Mouse (Mus musculus): ENCODE data around the gene Cldn5. TPM values are rescaled to one million over a fixed set of nuclear protein-coding genes. Genes with fewer than 3 reads are reported as not detected.

Gene Cldn5
- polyA plus RNA-seq, 1 experiment from 2014 or later = 94.4 TPM

GRCm38 (mm10) chr16:18766390-18766789 lies 10.3 kb upstream of the Cldn5 start:
- Histone ChIP-seq H3K27me3 (no peaks in the 10 kb centered on the region), H3K27ac (no peak overlapping the region), H3K4me1 (replicated peaks) (no peaks in the 10 kb centered on the region), H3K9ac (no peak overlapping the region), H3K4me3 (no peak overlapping the region), H3K36me3 (no peaks in the 10 kb centered on the region), H3K4me2 (no peak overlapping the region), H3K9me3 (no peaks in the 10 kb centered on the region)
- no peak for ATAC-seq (ENCODE audit: low FRiP score)
- 74% methylated on average over 4 of the region's 4 CpGs for WGBS

DNA sequence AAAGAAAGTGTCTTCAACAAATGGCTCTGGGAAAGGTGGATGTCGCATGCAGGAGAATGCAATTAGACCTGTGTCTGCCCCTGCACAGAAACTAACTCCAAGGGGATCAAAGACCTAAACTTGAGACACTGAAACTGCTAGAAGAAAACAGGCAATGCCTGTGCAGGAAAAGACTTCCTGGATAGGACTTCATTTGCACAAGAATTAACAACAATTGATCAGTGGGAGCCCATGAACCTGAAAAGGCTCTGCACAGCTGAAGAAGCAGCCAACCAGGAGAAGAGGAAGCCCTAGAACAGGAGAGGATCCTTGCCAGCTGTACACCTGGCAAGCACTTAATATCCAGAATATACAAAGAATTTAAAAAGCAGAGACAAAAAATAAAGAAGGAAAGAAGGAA lies 7.1 kb upstream of the Cldn5 start:
- no peak overlapping the region for H3K27ac ChIP-seq
- no peak for ATAC-seq (ENCODE audit: low FRiP score)
- 55% methylated on average over 1 of the region's 1 CpGs for WGBS
- no peaks in the 10 kb centered on the region for H3K9me3 ChIP-seq
- peaks cover under 1% of the 10 kb centered on the region; the same call in 1 of the 2 replicates for H3K27me3 ChIP-seq
- no peak overlapping the region for H3K4me2 ChIP-seq
- H3K4me3 ChIP-seq = no peak overlapping the region
- no peaks in the 10 kb centered on the region for H3K4me1 ChIP-seq (replicated peaks)
- no peaks in the 10 kb centered on the region for H3K36me3 ChIP-seq
- H3K9ac ChIP-seq = no peak overlapping the region

DNA sequence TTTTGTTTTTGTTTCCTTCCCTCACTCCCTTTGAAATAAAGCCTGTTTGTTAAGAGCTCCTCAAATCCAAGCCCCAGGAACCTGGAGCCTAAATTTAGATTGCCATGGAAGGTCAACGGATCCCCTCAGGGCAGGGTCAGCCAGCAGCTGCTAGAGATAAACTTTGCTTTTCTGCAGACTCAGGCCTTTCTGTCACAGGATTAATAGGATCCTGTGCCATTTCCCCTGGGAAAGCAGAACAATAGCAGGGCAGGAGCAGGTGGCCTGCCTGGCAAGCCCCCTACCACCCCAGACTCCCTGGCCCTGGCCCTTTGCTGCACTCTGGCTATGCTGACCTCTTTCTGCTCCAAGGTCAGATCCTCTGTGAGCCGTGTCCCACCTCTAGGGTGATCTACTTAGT lies 2.7 kb upstream of the Cldn5 start:
- H3K9me3 ChIP-seq = no peaks in the 10 kb centered on the region
- peaks cover 20% of the 10 kb centered on the region for H3K4me1 ChIP-seq (replicated peaks)
- no peaks in the 10 kb centered on the region for H3K36me3 ChIP-seq
- H3K4me3 ChIP-seq = no peak overlapping the region
- 16% methylated on average over 2 of the region's 2 CpGs for WGBS
- no peak for ATAC-seq (ENCODE audit: low FRiP score)
- H3K4me2 ChIP-seq = no peak overlapping the region
- H3K27me3 ChIP-seq = peaks cover 45% of the 10 kb centered on the region
- peak overlapping the region; percentile 40; the same call in 1 of the 2 replicates for H3K9ac ChIP-seq
- no peak overlapping the region for H3K27ac ChIP-seq

DNA sequence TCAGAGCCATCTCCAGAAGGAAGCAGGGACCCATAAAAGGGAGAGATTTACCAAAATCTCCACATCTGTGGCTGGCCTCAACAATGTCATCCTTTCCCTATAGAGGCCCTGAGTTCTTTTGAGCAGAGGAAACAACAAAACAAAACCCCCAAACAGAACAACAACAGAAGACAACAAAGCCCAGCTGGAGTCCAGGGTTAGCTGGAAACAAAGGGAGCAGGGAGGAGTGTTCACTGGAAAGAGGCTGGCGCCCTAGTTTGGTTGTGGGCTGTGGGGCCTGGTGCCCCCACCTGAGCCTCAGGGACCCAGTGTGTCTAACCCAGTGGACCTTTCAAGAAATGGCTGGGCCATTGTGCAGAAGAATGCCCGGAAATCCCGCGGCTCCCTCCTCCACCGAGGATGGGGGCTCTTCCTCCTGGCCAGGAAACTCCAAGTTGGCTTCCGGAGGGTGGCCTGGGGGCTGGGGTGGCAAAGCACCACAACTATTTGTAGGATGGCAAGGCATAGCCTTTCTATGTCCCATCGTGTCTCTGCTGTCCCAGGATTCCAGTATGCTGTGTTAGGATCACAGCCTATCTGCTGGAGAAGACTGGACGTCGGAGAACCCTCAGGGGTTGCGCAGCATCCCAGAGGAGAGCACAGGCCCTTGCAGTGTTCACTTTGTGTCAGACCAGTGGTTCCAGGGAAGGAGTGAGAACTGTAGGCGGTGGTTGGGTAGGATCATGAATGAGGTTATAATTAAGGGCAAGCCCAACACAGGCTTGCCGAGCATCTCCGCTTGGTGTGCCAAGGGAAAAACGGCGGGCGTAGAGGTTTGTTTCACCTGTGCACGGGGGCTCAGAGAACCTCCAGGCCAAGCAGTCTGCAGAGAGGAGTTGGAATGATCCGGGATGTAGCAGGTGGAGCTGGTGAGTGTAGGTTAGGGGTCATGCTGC lies 759 bp upstream of the Cldn5 start:
- peaks cover 57% of the 10 kb centered on the region for H3K27me3 ChIP-seq
- WGBS = 23% methylated on average over 18 of the region's 18 CpGs
- H3K4me1 ChIP-seq (replicated peaks) = peaks cover 20% of the 10 kb centered on the region
- ATAC-seq (ENCODE audit: low FRiP score) = no peak
- H3K4me2 ChIP-seq = peak overlapping the region; percentile 69
- no peaks in the 10 kb centered on the region for H3K36me3 ChIP-seq
- H3K9ac ChIP-seq = no peak overlapping the region
- peak overlapping the region; percentile 47 for H3K4me3 ChIP-seq
- H3K27ac ChIP-seq = no peak overlapping the region
- H3K9me3 ChIP-seq = no peaks in the 10 kb centered on the region

GRCm38 (mm10) chr16:18777101-18778080 lies 744 bp downstream of the Cldn5 start:
- H3K4me2 ChIP-seq = peak overlapping the region; percentile 69
- 2% methylated on average over 80 of the region's 80 CpGs for WGBS
- peak overlapping the region; percentile 65 for H3K9ac ChIP-seq
- H3K9me3 ChIP-seq = no peaks in the 10 kb centered on the region
- H3K36me3 ChIP-seq = no peaks in the 10 kb centered on the region
- H3K27me3 ChIP-seq = peaks cover 57% of the 10 kb centered on the region
- H3K4me3 ChIP-seq = peak overlapping the region; percentile 47
- peak overlapping the region; percentile 66 for H3K27ac ChIP-seq
- peak; percentile 65 for ATAC-seq (ENCODE audit: low FRiP score)
- H3K4me1 ChIP-seq (replicated peaks) = peaks cover 20% of the 10 kb centered on the region

GRCm38 (mm10) chr16:18778461-18778860 lies 1.8 kb downstream of the Cldn5 start:
- H3K27me3 ChIP-seq = peaks cover 57% of the 10 kb centered on the region
- peaks cover 20% of the 10 kb centered on the region for H3K4me1 ChIP-seq (replicated peaks)
- H3K9me3 ChIP-seq = no peaks in the 10 kb centered on the region
- H3K27ac ChIP-seq = peak overlapping the region; percentile 44; the same call in 1 of the 2 replicates
- no peak for ATAC-seq (ENCODE audit: low FRiP score)
- H3K9ac ChIP-seq = no peak overlapping the region; the same call in 1 of the 2 replicates
- no peak overlapping the region for H3K4me2 ChIP-seq
- H3K36me3 ChIP-seq = no peaks in the 10 kb centered on the region
- WGBS = 60% methylated on average over 2 of the region's 2 CpGs
- H3K4me3 ChIP-seq = peak overlapping the region; percentile 47; the same call in 1 of the 2 replicates

DNA sequence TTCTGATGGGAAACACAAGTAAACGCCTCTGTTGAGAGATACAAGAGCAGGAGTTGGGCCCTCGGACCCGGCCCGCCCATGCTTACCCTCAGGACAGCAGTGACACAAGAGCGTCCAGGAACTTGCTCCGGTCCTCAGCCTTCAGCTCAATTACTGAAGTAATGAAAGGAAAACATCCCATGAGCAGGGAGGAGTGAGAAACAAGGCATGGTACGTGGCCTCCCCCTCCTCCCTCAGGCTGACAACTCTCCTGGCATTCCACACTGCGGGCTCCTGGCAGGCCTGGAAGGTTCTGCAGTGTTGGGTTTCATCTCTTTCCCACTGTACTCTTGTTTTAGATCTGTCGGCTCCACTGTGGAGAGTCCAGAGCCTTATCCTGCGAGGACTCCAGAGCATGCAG lies 5.2 kb downstream of the Cldn5 start:
- Histone ChIP-seq H3K4me3 (no peak overlapping the region), H3K27ac (no peak overlapping the region), H3K36me3 (peaks cover 5% of the 10 kb centered on the region; the same call in 1 of the 2 replicates), H3K4me1 (replicated peaks) (peaks cover 13% of the 10 kb centered on the region), H3K9me3 (no peaks in the 10 kb centered on the region), H3K4me2 (no peak overlapping the region), H3K9ac (no peak overlapping the region), H3K27me3 (peaks cover 34% of the 10 kb centered on the region)
- WGBS = 95% methylated on average over 10 of the region's 10 CpGs
- ATAC-seq (ENCODE audit: low FRiP score) = no peak

- Histone ChIP-seq H3K36me3 (peaks cover 11% of the 10 kb centered on the region), H3K27ac (no peak overlapping the region), H3K4me1 (replicated peaks) (no peaks in the 10 kb centered on the region), H3K4me3 (no peak overlapping the region), H3K9me3 (no peaks in the 10 kb centered on the region), H3K9ac (no peak overlapping the region), H3K27me3 (peaks cover 2% of the 10 kb centered on the region), H3K4me2 (no peak overlapping the region)
- 93% methylated on average over 7 of the region's 7 CpGs for WGBS
- ATAC-seq (ENCODE audit: low FRiP score) = no peak
Observed at GRCm38 (mm10) chr16:18785025-18785424, 8.4 kb downstream of the Cldn5 start.

GRCm38 (mm10) chr16:18785485-18785884 lies 8.8 kb downstream of the Cldn5 start:
- Histone ChIP-seq H3K4me1 (replicated peaks) (no peaks in the 10 kb centered on the region), H3K4me3 (no peak overlapping the region), H3K27ac (no peak overlapping the region), H3K9me3 (no peaks in the 10 kb centered on the region), H3K27me3 (no peaks in the 10 kb centered on the region), H3K9ac (no peak overlapping the region), H3K4me2 (no peak overlapping the region), H3K36me3 (peaks cover 11% of the 10 kb centered on the region)
- ATAC-seq (ENCODE audit: low FRiP score) = no peak
- 81% methylated on average over 1 of the region's 1 CpGs for WGBS

- no peak overlapping the region for H3K9ac ChIP-seq
- 95% methylated on average over 10 of the region's 10 CpGs for WGBS
- H3K4me1 ChIP-seq (replicated peaks) = no peaks in the 10 kb centered on the region
- H3K9me3 ChIP-seq = no peaks in the 10 kb centered on the region
- H3K27me3 ChIP-seq = no peaks in the 10 kb centered on the region
- no peak overlapping the region for H3K4me2 ChIP-seq
- peaks cover 11% of the 10 kb centered on the region for H3K36me3 ChIP-seq
- no peak for ATAC-seq (ENCODE audit: low FRiP score)
- H3K27ac ChIP-seq = no peak overlapping the region
- H3K4me3 ChIP-seq = no peak overlapping the region
Observed at GRCm38 (mm10) chr16:18786652-18787051, 10.0 kb downstream of the Cldn5 start.

DNA sequence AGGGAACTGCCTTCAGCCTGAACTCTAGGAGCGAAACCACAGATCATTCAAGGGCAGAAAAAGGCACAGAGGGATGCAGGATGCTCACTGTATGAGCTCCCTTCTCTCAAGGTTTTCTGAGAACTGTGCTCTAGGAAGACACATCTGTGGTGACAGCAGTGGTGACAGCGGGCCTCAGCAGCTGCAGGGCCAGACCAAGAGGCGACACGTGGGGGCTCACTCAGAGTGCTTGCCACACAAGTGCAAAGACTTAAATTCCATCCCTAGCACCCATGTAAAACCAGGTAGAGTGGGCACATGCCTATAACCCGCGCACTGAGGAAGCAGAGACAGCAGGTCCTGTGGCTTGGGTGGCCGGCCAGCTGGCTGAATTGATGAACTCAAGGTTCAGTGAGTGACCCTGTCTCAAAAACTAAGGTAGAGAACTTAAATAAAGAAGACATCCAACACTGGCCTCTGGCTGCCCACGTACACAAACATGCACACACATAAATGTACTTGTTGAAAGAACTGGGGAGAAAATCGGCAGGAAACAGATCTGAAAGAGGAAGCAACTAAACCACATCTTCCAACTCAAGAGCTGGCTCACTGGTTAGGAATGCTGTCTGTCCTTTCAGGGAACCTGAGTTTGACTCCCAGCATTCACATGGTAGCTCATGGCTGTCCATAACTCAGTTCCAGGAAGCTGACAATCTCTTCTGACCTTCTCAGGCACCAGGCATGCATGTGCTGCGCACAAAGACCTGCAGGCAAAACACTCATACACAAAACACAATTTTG lies 12.2 kb downstream of the Cldn5 start:
- Histone ChIP-seq H3K4me1 (replicated peaks) (no peaks in the 10 kb centered on the region), H3K9ac (no peak overlapping the region), H3K36me3 (peaks cover 11% of the 10 kb centered on the region), H3K27me3 (no peaks in the 10 kb centered on the region), H3K4me3 (no peak overlapping the region), H3K9me3 (no peaks in the 10 kb centered on the region), H3K4me2 (no peak overlapping the region), H3K27ac (no peak overlapping the region)
- WGBS = 90% methylated on average over 10 of the region's 10 CpGs
- no peak for ATAC-seq (ENCODE audit: low FRiP score)
